20 mouse cellular contexts compared by ENCODE assay signal in the genomic region with DNA sequence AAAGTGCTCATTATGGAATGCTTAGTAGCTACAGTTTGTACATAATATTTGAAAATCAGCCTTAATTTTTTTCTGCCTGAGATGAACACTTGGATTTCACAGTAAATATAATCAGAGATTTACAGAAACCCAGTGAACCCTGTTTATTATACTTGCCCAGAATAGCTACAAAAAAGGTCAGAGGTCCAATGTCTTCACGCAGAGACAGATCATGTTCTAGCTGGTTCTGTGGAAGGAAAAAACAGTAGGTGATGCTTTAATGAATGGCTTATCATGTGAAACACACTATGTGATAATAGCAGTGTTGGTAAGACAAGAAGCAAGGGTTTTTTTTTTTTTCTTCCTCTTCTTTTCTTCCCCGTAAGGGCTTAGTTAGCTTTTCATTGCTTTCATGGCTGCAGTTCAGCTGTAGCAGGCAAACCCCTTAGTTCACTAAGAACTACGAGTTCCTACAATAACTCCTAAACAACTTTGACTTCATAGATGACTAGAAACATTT.
DNase-seq lines count a peak whose midpoint lies in the region; ATAC-seq and TF ChIP-seq lines count a peak whose summit lies in the region.
"Had no signal": no experiment of that assay in that cellular context is flagged by ENCODE, and none has a peak within 500 bp of the region (broad histone marks: within the 10 kb centered on the region; RNA-seq: fewer than 3 reads in every experiment).

No protein-coding gene starts in this region.

- H3K4me3 ChIP-seq in forebrain, embryonic 13.5 days, result no peak overlapping the region
- no peak overlapping the region for H3K4me3 ChIP-seq in forebrain, embryonic 12.5 days (replicated peaks)
- H3K4me3 ChIP-seq in layer of hippocampus, adult 2 months, result no peak overlapping the region
- H3K4me3 ChIP-seq: embryonic facial prominence, embryonic 10.5 days; embryonic facial prominence, embryonic 12.5 days had no signal

- no peak for TF ChIP-seq CTCF in layer of hippocampus, adult 2 months (conservative IDR thresholded peaks at IDR 0.05)

- 57% methylated on average over 3 of the region's 3 CpGs for WGBS in forebrain, embryonic 13.5 days
- WGBS in forebrain, embryonic 12.5 days, result 58% methylated on average over 3 of the region's 3 CpGs

- DNase-seq in layer of hippocampus, adult 2 months (ENCODE audit: low spot score in 2 of 2), result no peak
- no peak for DNase-seq in layer of hippocampus, postnatal 25 days (ENCODE audit: extremely low spot score in 1 of 2, low spot score in 1 of 2)
- DNase-seq in brain, adult 2 months (ENCODE audit: low read depth, low spot score), result peak; percentile 7
- DNase-seq in B cell, adult 2 months, result no peak
- no peak for DNase-seq in left cerebral cortex, adult 18-20 months (ENCODE audit: low spot score in 2 of 2)
- DNase-seq: adrenal gland, adult 2 months; adrenal gland, postnatal 10 days; adrenal gland, postnatal 25 days; cerebellum, adult 11 months; cerebellum, adult 2 months; cerebellum, adult 9-10 months; cerebellum, postnatal 10 days; cerebellum, postnatal 25 days had no signal

- H3K36me3 ChIP-seq in forebrain, embryonic 13.5 days (ENCODE audit: poor library complexity, severe bottlenecking), result no peaks in the 10 kb centered on the region
- no peaks in the 10 kb centered on the region for H3K36me3 ChIP-seq in forebrain, embryonic 12.5 days (replicated peaks)
- H3K36me3 ChIP-seq: embryonic facial prominence, embryonic 10.5 days; embryonic facial prominence, embryonic 12.5 days had no signal

- no peak overlapping the region for H3K27ac ChIP-seq in forebrain, embryonic 13.5 days
- no peak overlapping the region for H3K27ac ChIP-seq in forebrain, embryonic 12.5 days
- H3K27ac ChIP-seq in layer of hippocampus, adult 2 months, result peak overlapping the region; percentile 49; the same call in 1 of the 2 replicates
- H3K27ac ChIP-seq: embryonic facial prominence, embryonic 10.5 days; embryonic facial prominence, embryonic 12.5 days had no signal

- ATAC-seq in forebrain, embryonic 13.5 days, result peak; percentile 36; the same call in 1 of the 2 replicates
- ATAC-seq in forebrain, embryonic 12.5 days (ENCODE audit: low FRiP score), result no peak
- ATAC-seq: activated CD4-positive, CD25-positive, alpha-beta regulatory T cell, adult 4 months; forebrain, embryonic 16.5 days; Patski had no signal

- H3K27me3 ChIP-seq in forebrain, embryonic 13.5 days, result no peaks in the 10 kb centered on the region
- H3K27me3 ChIP-seq in forebrain, embryonic 12.5 days, result no peaks in the 10 kb centered on the region
- H3K27me3 ChIP-seq: embryonic facial prominence, embryonic 12.5 days had no signal

- H3K9me3 ChIP-seq in forebrain, embryonic 13.5 days (replicated peaks), result no peaks in the 10 kb centered on the region
- H3K9me3 ChIP-seq in forebrain, embryonic 12.5 days, result no peaks in the 10 kb centered on the region
- H3K9me3 ChIP-seq: embryonic facial prominence, embryonic 10.5 days; embryonic facial prominence, embryonic 12.5 days had no signal

- H3K4me2 ChIP-seq in forebrain, embryonic 13.5 days, result no peak overlapping the region
- H3K4me2 ChIP-seq in forebrain, embryonic 12.5 days, result no peak overlapping the region
- H3K4me2 ChIP-seq: embryonic facial prominence, embryonic 12.5 days had no signal

- H3K4me1 ChIP-seq in forebrain, embryonic 13.5 days, result no peaks in the 10 kb centered on the region
- no peaks in the 10 kb centered on the region for H3K4me1 ChIP-seq in forebrain, embryonic 12.5 days
- H3K4me1 ChIP-seq: embryonic facial prominence, embryonic 12.5 days had no signal

- H3K9ac ChIP-seq in forebrain, embryonic 13.5 days, result no peak overlapping the region
- H3K9ac ChIP-seq in forebrain, embryonic 12.5 days, result no peak overlapping the region
- H3K9ac ChIP-seq: embryonic facial prominence, embryonic 12.5 days had no signal
